Mouse (Mus musculus) embryonic facial prominence, embryonic 11.5 days (tissue): ENCODE data around the gene Kank1. TPM values are rescaled to one million over a fixed set of nuclear protein-coding genes. Genes with fewer than 3 reads are reported as not detected.
"Not testable (repeated sequence)": the region's sequence is repeated elsewhere in the genome, so short reads cannot be mapped to it uniquely, and the experiment has no call there.

Experiments
- ATAC-seq: fragments of 200-750 bp; cut with Nextera tagmentation; replicated peaks from 2 replicates; pipeline ENCODE4 v1.8.0; 2017; ENCODE audit warnings: low read depth; ENCODE audit not compliant: insufficient number of reproducible peaks, low FRiP score, low TSS enrichment
- DNase-seq: peaks from one replicate; pipeline ENCODE4 v3.0.0-alpha.2; 2015; ENCODE audit warnings: low spot score
- H3K27ac ChIP-seq: fragments of 300-500 bp; sonication (generic); replicated peaks from 2 replicates; pipeline ENCODE4 v1.5.1; 2014; ENCODE audit warnings: mild to moderate bottlenecking, low read depth, low read length, control low read depth
- H3K27me3 ChIP-seq: fragments of 300-500 bp; sonication (generic); 2 replicates; pipeline ENCODE4 v1.6.1; 2014; ENCODE audit warnings: mild to moderate bottlenecking, low read length, moderate library complexity, mixed read lengths; ENCODE audit not compliant: control insufficient read depth, insufficient read depth
- H3K36me3 ChIP-seq: fragments of 300-500 bp; sonication (generic); replicated peaks from 2 replicates; pipeline ENCODE4 v1.6.1; 2014; ENCODE audit warnings: low read depth, mild to moderate bottlenecking, low read length, moderate library complexity, mixed read lengths; ENCODE audit not compliant: control insufficient read depth, insufficient read depth
- H3K4me1 ChIP-seq: fragments of 300-500 bp; sonication (generic); 2 replicates; pipeline ENCODE4 v1.6.1; 2014; ENCODE audit warnings: low read length, mixed read lengths; ENCODE audit not compliant: control insufficient read depth, insufficient read depth
- H3K4me2 ChIP-seq: fragments of 300-500 bp; sonication (generic); 2 replicates; pipeline ENCODE4 v1.6.1; 2014; ENCODE audit warnings: low read depth, mild to moderate bottlenecking, control low read depth, low read length, moderate library complexity
- H3K4me3 ChIP-seq: fragments of 300-500 bp; sonication (generic); 2 replicates; pipeline ENCODE4 v1.5.1; 2014; ENCODE audit warnings: low read depth, low read length, control low read depth
- H3K9ac ChIP-seq: fragments of 300-500 bp; sonication (generic); replicated peaks from 2 replicates; pipeline ENCODE4 v1.6.1; 2014; ENCODE audit warnings: mild to moderate bottlenecking, control low read depth, low read length
- H3K9me3 ChIP-seq: fragments of 300-500 bp; sonication (generic); replicated peaks from 2 replicates; pipeline ENCODE4 v1.6.1; 2016; ENCODE audit warnings: mild to moderate bottlenecking, low read length, inconsistent platforms, mixed read lengths; ENCODE audit not compliant: control insufficient read depth
- WGBS: fragments of 180-500 bp; shearing (Covaris S2); extraction: QIAGEN DNeasy Blood & Tissue Kit; methylation state at CpG from one replicate; pipeline ENCODE4 v1.1.7; 2014; 5-methylcytosine and 5-hydroxymethylcytosine counted together
- polyA plus RNA-seq: library from polyadenylated mRNA; unstranded; fragments of >200 nt; fragmentation: Nextera tagmentation; extraction: Ambion mirVana; gene quantifications from 2 replicates; pipeline ENCODE4 v1.2.1, GENCODE M21; 2014

Kank1 gene
- polyA plus RNA-seq, 1 experiment from 2014 or later: 17.6 TPM

DNA sequence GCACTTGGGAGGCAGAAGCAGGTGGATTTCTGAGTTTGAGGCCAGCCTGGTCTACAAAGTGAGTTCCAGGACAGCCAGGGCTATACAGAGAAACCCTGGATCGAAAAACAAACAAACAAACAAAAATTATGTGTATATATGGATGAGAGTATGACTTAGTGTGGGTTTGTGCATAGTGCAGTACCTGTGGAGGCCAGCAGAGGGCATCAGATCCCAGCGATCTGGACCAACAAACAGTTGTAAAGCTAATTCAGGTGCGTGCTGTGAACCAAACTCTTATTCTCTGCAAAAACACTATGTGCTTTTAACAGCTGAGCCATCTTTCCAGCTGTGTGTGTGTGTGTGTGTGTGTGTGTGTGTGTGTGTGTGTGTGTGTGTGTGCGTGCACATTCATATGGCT, 239.0 kb downstream of the Kank1 start:
- H3K9ac ChIP-seq, H3K4me1 ChIP-seq, H3K4me3 ChIP-seq, H3K9me3 ChIP-seq, H3K36me3 ChIP-seq, ATAC-seq, H3K27ac ChIP-seq, H3K27me3 ChIP-seq, H3K4me2 ChIP-seq: not testable (repeated sequence)
- 63% methylated on average over 4 of the region's 4 CpGs for WGBS
- peak; percentile 15 for DNase-seq

- no peaks in the 10 kb centered on the region for H3K36me3 ChIP-seq
- H3K27me3 ChIP-seq: no peaks in the 10 kb centered on the region
- ATAC-seq (no peak), DNase-seq (no peak)
- no peak overlapping the region for H3K4me3 ChIP-seq
- H3K27ac ChIP-seq: no peak overlapping the region
- no peaks in the 10 kb centered on the region for H3K4me1 ChIP-seq
- no peak overlapping the region for H3K4me2 ChIP-seq
- WGBS: 82% methylated on average over 5 of the region's 5 CpGs
- no peak overlapping the region for H3K9ac ChIP-seq
- no peaks in the 10 kb centered on the region for H3K9me3 ChIP-seq
These were observed 242.4 kb downstream of the Kank1 start for GRCm38 (mm10) chr19:25479152-25479669.

DNA sequence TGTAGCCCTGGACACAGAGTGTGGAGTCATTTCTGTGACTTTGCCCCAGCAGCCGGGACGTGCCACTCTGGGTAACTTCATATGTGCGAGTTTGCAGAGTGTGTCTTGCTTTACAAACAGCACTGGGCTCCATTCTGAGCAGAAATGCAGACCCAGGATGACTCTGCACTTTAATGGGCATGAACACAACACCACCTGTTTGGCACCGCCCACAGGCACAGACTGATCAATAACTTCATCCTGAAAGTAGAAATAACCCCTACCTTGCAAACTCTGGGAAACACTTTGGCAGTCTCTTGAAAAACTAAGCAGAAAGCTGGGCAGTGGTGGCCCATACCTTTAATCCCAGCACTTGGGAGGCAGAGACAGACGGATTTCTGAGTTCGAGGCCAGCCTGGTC, 244.0 kb downstream of the Kank1 start:
- Histone ChIP-seq H3K27ac (no peak overlapping the region), H3K36me3 (no peaks in the 10 kb centered on the region), H3K4me2 (no peak overlapping the region), H3K27me3 (no peaks in the 10 kb centered on the region; the same call in 1 of the 2 replicates), H3K9me3 (no peaks in the 10 kb centered on the region), H3K4me3 (no peak overlapping the region), H3K4me1 (no peaks in the 10 kb centered on the region), H3K9ac (no peak overlapping the region)
- ATAC-seq (no peak), DNase-seq (no peak)
- WGBS: 87% methylated on average over 6 of the region's 6 CpGs

Other genes with a start within 250 kb of the Kank1 start
- gene Dock8, start 237.4 kb upstream of the Kank1 start, polyA plus RNA-seq: 2.1 and 5.1 TPM in 2 replicates